23 mouse cellular contexts compared by ENCODE assay signal in genomic region chr13:19139104-19139503, GRCm38 (mm10).
A peak's percentile ranks its signal among the peaks of the same experiment; 100 is the strongest.
DNase-seq lines count a peak whose midpoint lies in the region; ATAC-seq and TF ChIP-seq lines count a peak whose summit lies in the region.
"Had no signal": no experiment of that assay in that cellular context is flagged by ENCODE, and none has a peak within 500 bp of the region (broad histone marks: within the 10 kb centered on the region; RNA-seq: fewer than 3 reads in every experiment).

No protein-coding gene starts in this region.

- 14% methylated on average over 7 of the region's 7 CpGs for WGBS in thymus, adult 2 months
- WGBS in intestine, embryonic 16.5 days, result 83% methylated on average over 7 of the region's 7 CpGs

- TF ChIP-seq RAD21 in MEL (IDR thresholded peaks at IDR 0.05; ENCODE audit: low read depth, low read length), result no peak

- TF ChIP-seq CTCF in MEL (IDR thresholded peaks at IDR 0.05 in 2 of 3, conservative IDR thresholded peaks at IDR 0.05 in 1 of 3; ENCODE audit: control insufficient read depth in 1 of 3, insufficient read depth in 1 of 3, low read depth in 2 of 3, low read length in 3 of 3, poor library complexity in 1 of 3, severe bottlenecking in 1 of 3), result no peak
- no peak for TF ChIP-seq CTCF in thymus, adult 2 months (IDR thresholded peaks at IDR 0.05; ENCODE audit: borderline replicate concordance, control insufficient read depth, extremely low read depth, insufficient read depth, low read length, poor library complexity)
- TF ChIP-seq CTCF in layer of hippocampus, adult 2 months (conservative IDR thresholded peaks at IDR 0.05), result no peak

- peak; percentile 44 for DNase-seq in CD4-positive helper T cell, adult 2 months (ENCODE audit: low read depth, low spot score)
- DNase-seq in MEL (ENCODE audit: low read depth, low spot score), result peak; percentile 8
- DNase-seq in induced T-regulatory cell, adult 2 months (ENCODE audit: low read depth), result peak; percentile 40
- peak; percentile 46 for DNase-seq in thymus, adult 2 months
- no peak for DNase-seq in kidney, postnatal 14 days
- no peak for DNase-seq in kidney, adult 8-10 months
- DNase-seq in layer of hippocampus, adult 2 months (ENCODE audit: low spot score in 2 of 2), result no peak
- DNase-seq: adrenal gland, postnatal 25 days; cerebellum, adult 8-10 months; gastrocnemius, postnatal 25 days; kidney, adult 18-20 months; kidney, postnatal 25 days; layer of hippocampus, postnatal 36 days; midbrain, embryonic 14.5 days; retina, postnatal 1 day; right cerebral cortex, postnatal 4 days had no signal

- H3K79me2 ChIP-seq in MEL (ENCODE audit: control insufficient read depth, insufficient read depth, low read length, poor library complexity), result no peaks in the 10 kb centered on the region

- peaks cover 0 to 6% of the 10 kb centered on the region in 2 experiments; a peak in 1 of 4 replicates for H3K4me1 ChIP-seq in MEL (ENCODE audit: control insufficient read depth in 1 of 2, insufficient read depth in 2 of 2, low read length in 2 of 2)
- peaks cover 7% of the 10 kb centered on the region for H3K4me1 ChIP-seq in thymus, adult 2 months (replicated peaks; ENCODE audit: control insufficient read depth, insufficient read depth, low read length)
- H3K4me1 ChIP-seq in intestine, embryonic 16.5 days (ENCODE audit: control insufficient read depth, insufficient read depth, low read length), result no peaks in the 10 kb centered on the region
- H3K4me1 ChIP-seq: forebrain, embryonic 12.5 days; hindbrain, embryonic 15.5 days; lung, embryonic 15.5 days had no signal

- no peak overlapping the region for H3K27ac ChIP-seq in MEL (ENCODE audit: control insufficient read depth, low read depth, low read length)
- no peak overlapping the region for H3K27ac ChIP-seq in thymus, adult 2 months (ENCODE audit: control insufficient read depth, insufficient read depth, low read length)
- H3K27ac ChIP-seq in layer of hippocampus, adult 2 months, result no peak overlapping the region
- no peak overlapping the region for H3K27ac ChIP-seq in intestine, embryonic 16.5 days (ENCODE audit: low read length)
- H3K27ac ChIP-seq: embryonic facial prominence, embryonic 13.5 days; forebrain, embryonic 12.5 days; hindbrain, embryonic 15.5 days; lung, embryonic 15.5 days; macrophage had no signal

- H3K36me3 ChIP-seq in MEL (ENCODE audit: control insufficient read depth in 1 of 2, insufficient read depth in 2 of 2, low read length in 2 of 2), result no peaks in the 10 kb centered on the region
- no peaks in the 10 kb centered on the region for H3K36me3 ChIP-seq in thymus, adult 2 months (ENCODE audit: control insufficient read depth, insufficient read depth, low read length)
- H3K36me3 ChIP-seq in intestine, embryonic 16.5 days (ENCODE audit: control insufficient read depth, insufficient read depth, low read length), result no peaks in the 10 kb centered on the region
- H3K36me3 ChIP-seq: embryonic facial prominence, embryonic 13.5 days; forebrain, embryonic 12.5 days; lung, embryonic 15.5 days had no signal

- no peak for TF ChIP-seq EP300 in MEL (IDR thresholded peaks at IDR 0.05; ENCODE audit: low read depth in 1 of 2, low read length in 2 of 2)

- H3K9ac ChIP-seq in MEL (ENCODE audit: control insufficient read depth, low read depth, low read length, poor library complexity, severe bottlenecking), result no peak overlapping the region
- no peak overlapping the region for H3K9ac ChIP-seq in intestine, embryonic 16.5 days (ENCODE audit: low read depth, low read length)
- H3K9ac ChIP-seq: embryonic facial prominence, embryonic 13.5 days; forebrain, embryonic 12.5 days; hindbrain, embryonic 15.5 days; lung, embryonic 15.5 days had no signal

- H3K27me3 ChIP-seq in MEL (ENCODE audit: control insufficient read depth in 1 of 2, insufficient read depth in 2 of 2, low read length in 2 of 2), result no peaks in the 10 kb centered on the region
- no peaks in the 10 kb centered on the region for H3K27me3 ChIP-seq in thymus, adult 2 months (ENCODE audit: control insufficient read depth, insufficient read depth, low read length)
- H3K27me3 ChIP-seq in intestine, embryonic 16.5 days (replicated peaks; ENCODE audit: control insufficient read depth, insufficient read depth, low read length), result no peaks in the 10 kb centered on the region
- H3K27me3 ChIP-seq: embryonic facial prominence, embryonic 13.5 days; forebrain, embryonic 12.5 days; hindbrain, embryonic 15.5 days; lung, embryonic 15.5 days had no signal

- no peak for TF ChIP-seq POLR2A in MEL (IDR thresholded peaks at IDR 0.05; ENCODE audit: control insufficient read depth in 1 of 2, insufficient read depth in 1 of 2, low read depth in 1 of 2, low read length in 2 of 2, poor library complexity in 1 of 2)
- 0 out of 2 replicates have a peak, but pooled peaks have one; percentile 18 for TF ChIP-seq POLR2A in thymus, adult 2 months (IDR thresholded peaks at IDR 0.05; ENCODE audit: control insufficient read depth, extremely low read depth, insufficient read depth, low read length, poor library complexity)

- H3K9me3 ChIP-seq in MEL (replicated peaks; ENCODE audit: insufficient read depth, low read length), result no peaks in the 10 kb centered on the region
- no peaks in the 10 kb centered on the region for H3K9me3 ChIP-seq in intestine, embryonic 16.5 days (ENCODE audit: control insufficient read depth, low read length)
- H3K9me3 ChIP-seq: embryonic facial prominence, embryonic 13.5 days; forebrain, embryonic 12.5 days; hindbrain, embryonic 15.5 days; lung, embryonic 15.5 days had no signal

- H3K4me2 ChIP-seq in intestine, embryonic 16.5 days (ENCODE audit: low read depth, low read length), result no peak overlapping the region
- H3K4me2 ChIP-seq: embryonic facial prominence, embryonic 13.5 days; forebrain, embryonic 12.5 days; hindbrain, embryonic 15.5 days; lung, embryonic 15.5 days had no signal

- H3K4me3 ChIP-seq in MEL (ENCODE audit: control insufficient read depth in 1 of 2, insufficient read depth in 1 of 2, low read depth in 2 of 2, low read length in 2 of 2), result no peak overlapping the region
- no peak overlapping the region for H3K4me3 ChIP-seq in thymus, adult 2 months (ENCODE audit: control insufficient read depth, insufficient read depth, low read length)
- H3K4me3 ChIP-seq in layer of hippocampus, adult 2 months, result no peak overlapping the region
- no peak overlapping the region for H3K4me3 ChIP-seq in intestine, embryonic 16.5 days (ENCODE audit: low read length)
- H3K4me3 ChIP-seq: embryonic facial prominence, embryonic 13.5 days; forebrain, embryonic 12.5 days; hindbrain, embryonic 15.5 days; lung, embryonic 15.5 days; myocyte had no signal

- no peak for ATAC-seq in intestine, embryonic 16.5 days

TF ChIP-seq in MEL, 35 proteins besides CTCF, POLR2A, EP300 and RAD21:
- TF ChIP-seq ZNF384 (IDR thresholded peaks at IDR 0.05; ENCODE audit: low read depth, low read length) (no peak), ZMIZ1 (IDR thresholded peaks at IDR 0.05; ENCODE audit: low read depth, low read length) (no peak)
TF ChIP-seq in MEL: peak in this region for 0.

Comparison
In these comparisons a context has a peak if more than half of its experiments do, and no peak if none do; other contexts are left out.
1. DNase-seq: peak in CD4-positive helper T cell, adult 2 months (single experiment), MEL (single experiment), induced T-regulatory cell, adult 2 months (single experiment) and thymus, adult 2 months (single experiment); none in kidney, postnatal 14 days (single experiment), kidney, adult 8-10 months (0 of 2) and layer of hippocampus, adult 2 months (0 of 2).